Mouse (Mus musculus): Measurements from ENCODE around the gene Chka.

- no peak for TF ChIP-seq CHD2 (IDR thresholded peaks at IDR 0.05; ENCODE audit: low read depth, low read length)
- no peak for TF ChIP-seq HCFC1 (IDR thresholded peaks at IDR 0.05; ENCODE audit: borderline replicate concordance, insufficient read depth, low read length)
- TF ChIP-seq ZNF384 (IDR thresholded peaks at IDR 0.05; ENCODE audit: low read depth, low read length), result no peak
- TF ChIP-seq ZC3H11A (IDR thresholded peaks at IDR 0.05; ENCODE audit: borderline replicate concordance, low read depth, low read length), result no peak
Observed at GRCm38 (mm10) chr19:3926279-3926678, 74.7 kb downstream of the Chka start.

Data from ES-E14 (cell line).